Mouse (Mus musculus): Measurements from ENCODE around the gene Thegl.

Thegl gene

GRCm38 (mm10) chr5:77052616-77053015 lies 36.8 kb downstream of the Thegl start:
- no peak for DNase-seq (ENCODE audit: extremely low spot score)

DNA sequence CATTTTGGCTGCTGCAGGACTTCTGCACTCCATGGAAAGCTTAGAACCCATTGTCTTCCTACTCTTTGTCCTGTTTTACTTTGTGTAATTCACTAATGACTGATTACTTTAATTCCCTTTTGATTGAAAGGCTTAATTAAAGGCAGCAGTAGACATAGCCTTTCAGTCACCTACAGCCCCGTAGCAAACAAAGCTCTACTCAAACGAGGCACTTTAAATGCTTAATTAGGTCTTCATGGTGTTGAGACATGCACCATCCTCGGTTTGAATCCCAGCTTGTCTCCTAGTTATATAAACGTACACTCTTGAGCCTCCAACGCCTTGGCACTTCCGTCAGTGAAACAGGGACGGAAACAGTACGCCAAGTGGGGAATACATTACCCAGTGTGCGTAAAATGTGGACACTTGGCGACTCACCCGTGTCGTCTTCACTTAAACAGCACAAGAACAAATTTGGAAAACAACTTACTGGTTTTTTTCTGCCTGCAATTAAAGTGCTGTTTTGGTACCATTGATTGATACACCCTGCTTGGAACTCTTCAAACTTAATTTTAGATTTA lies 41.1 kb downstream of the Thegl start:
- DNase-seq (ENCODE audit: extremely low spot score) = no peak

GRCm38 (mm10) chr5:77060363-77060762 lies 44.5 kb downstream of the Thegl start:
- no peak for DNase-seq (ENCODE audit: extremely low spot score)

GRCm38 (mm10) chr5:77061372-77062038 lies 45.7 kb downstream of the Thegl start:
- DNase-seq (ENCODE audit: extremely low spot score) = peak; percentile 69

- DNase-seq (ENCODE audit: extremely low spot score) = no peak
Observed at GRCm38 (mm10) chr5:77067321-77067720, 51.5 kb downstream of the Thegl start.

GRCm38 (mm10) chr5:77070987-77071386 lies 55.2 kb downstream of the Thegl start:
- no peak for DNase-seq (ENCODE audit: extremely low spot score)

DNA sequence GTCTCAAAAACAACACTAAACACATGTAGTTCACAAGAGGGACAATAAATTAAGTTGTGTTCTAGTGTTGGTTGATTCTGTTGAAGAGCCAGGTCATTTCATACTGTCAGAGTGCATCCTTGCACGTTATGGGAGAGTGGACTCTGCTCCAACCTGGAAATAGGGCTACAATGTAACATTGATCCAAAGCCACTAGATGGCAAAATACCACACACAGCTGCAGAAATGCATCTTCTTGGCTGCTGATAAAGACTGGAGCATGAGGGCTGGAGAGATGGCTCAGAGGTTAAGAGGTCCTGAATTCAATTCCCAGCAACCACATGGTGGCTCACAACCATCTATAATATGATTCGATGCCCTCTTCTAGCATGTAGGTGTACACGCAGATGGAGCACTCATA lies 55.8 kb downstream of the Thegl start:
- no peak for DNase-seq (ENCODE audit: extremely low spot score)

DNA sequence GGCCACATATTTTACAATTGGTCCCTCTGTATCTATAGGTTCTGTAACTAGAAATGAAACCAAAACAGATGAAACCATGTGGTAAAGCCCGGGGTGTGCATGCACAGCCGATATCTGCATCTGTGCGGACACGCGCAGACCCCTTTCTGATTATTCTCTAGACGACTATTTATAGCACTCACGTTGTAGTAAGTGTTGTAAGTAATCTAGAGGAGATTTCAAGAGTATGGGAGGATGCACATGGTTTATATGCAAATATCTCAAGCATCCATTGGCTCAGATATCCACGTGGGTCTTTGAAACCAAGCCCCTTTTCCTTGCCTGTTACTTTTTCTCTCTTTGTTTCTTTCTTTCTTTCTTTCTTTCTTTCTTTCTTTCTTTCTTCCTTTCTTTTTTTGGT lies 58.0 kb downstream of the Thegl start:
- no peak for DNase-seq (ENCODE audit: extremely low spot score)

GRCm38 (mm10) chr5:77074914-77075313 lies 59.1 kb downstream of the Thegl start:
- no peak for DNase-seq (ENCODE audit: extremely low spot score)

DNA sequence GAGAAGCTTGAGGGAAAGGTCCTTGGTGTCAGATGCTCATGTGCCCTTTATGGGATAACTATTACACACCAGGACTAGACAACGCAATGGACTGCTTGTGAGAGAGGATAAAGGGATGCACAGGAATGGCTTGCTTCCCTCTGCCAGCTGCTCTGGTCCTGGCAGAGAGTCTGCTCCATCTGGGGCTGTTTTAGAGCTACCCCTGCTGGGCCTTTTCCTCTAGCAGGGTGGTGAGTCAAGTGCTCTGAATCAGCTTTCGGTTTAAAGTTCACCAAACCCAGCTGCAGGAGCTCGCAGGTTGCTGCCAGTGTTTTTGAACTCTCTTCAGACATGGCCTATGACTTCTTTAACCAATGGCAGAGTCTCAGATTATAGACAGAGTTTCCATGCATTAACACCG lies 60.1 kb downstream of the Thegl start:
- DNase-seq (ENCODE audit: extremely low spot score) = no peak

DNA sequence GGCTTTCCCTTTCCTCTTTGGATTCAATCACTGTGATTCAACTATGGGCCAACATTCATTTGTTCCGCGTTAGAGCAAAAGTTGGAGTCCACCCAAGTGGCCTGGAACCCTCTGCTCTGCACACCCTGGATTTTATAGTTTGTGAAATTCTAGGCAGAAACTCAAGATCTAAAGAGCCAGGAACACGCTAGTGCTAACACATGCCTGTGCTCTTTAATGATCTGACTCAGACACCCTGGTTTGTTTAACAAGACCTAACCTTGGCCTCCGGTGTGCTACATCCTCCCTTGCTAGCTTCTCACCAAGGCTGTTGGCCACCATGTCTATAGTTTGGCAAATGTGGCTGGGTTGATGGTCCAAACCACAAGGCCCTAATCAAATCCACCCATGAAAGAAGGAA lies 64.9 kb downstream of the Thegl start:
- no peak for DNase-seq (ENCODE audit: extremely low spot score)

GRCm38 (mm10) chr5:77082735-77083134 lies 66.9 kb downstream of the Thegl start:
- no peak for DNase-seq (ENCODE audit: extremely low spot score)

GRCm38 (mm10) chr5:77084418-77084817 lies 68.6 kb downstream of the Thegl start:
- DNase-seq (ENCODE audit: extremely low spot score) = no peak

DNA sequence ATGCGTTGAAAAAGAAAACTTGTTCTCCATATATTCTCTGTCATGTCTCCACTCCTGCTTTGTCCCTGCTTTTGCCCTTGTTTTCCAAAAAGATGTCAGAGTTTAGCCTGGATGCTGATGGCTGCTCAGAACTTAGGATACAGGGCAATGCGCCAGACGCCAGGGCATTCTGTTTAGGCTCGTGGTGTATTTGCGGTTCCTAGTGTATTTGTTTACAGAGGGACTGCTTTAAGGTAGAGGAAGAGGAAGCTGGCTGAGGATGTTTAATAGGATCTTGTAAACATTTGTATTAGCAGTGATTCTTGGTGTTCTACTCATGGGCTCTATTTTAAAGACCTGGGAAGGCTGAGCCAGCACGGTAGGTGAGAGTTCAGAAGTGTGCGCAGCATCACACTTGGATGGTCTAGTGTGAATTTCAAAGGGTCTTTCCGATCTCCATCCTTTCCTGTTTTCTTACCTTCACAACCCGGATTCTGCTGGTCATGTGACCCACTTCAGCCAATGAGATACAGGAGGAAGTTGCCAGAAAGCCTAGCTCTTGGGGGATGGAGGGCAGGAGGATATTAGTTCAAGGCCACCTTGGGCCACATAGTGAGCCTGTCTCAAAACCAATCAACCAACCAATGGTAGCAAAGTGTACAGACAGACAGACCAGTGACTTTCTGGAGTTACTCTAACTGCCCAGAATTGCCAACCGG lies 70.1 kb downstream of the Thegl start:
- DNase-seq (ENCODE audit: extremely low spot score) = no peak

- no peak for DNase-seq (ENCODE audit: extremely low spot score)
Observed at GRCm38 (mm10) chr5:77086541-77086940, 70.7 kb downstream of the Thegl start.

GRCm38 (mm10) chr5:77087122-77087521 lies 71.3 kb downstream of the Thegl start:
- no peak for DNase-seq (ENCODE audit: extremely low spot score)

- DNase-seq (ENCODE audit: extremely low spot score) = peak; percentile 69
Observed at GRCm38 (mm10) chr5:77089294-77089693, 73.5 kb downstream of the Thegl start.

DNA sequence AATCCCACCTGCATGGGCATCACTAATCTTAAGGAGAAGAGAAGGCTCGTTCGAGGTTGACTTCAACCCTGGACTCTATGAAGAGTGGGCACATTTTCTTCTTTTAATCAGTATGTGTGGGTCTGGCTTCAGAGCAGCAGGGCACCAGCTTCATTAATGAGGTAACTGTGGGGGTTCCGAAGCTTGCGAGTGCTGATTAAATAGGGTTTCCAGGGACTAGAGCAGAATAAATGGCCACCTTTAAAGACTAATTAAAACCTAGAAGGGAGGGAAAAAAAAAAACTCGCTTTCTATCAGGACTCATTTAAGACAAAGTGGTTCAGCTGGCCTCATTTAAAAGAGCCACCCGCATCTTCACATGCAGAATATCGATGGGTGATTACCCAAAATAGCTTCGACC lies 74.1 kb downstream of the Thegl start:
- DNase-seq (ENCODE audit: extremely low spot score) = no peak

- DNase-seq (ENCODE audit: extremely low spot score) = no peak
Observed at GRCm38 (mm10) chr5:77090521-77091096, 74.8 kb downstream of the Thegl start.

DNA sequence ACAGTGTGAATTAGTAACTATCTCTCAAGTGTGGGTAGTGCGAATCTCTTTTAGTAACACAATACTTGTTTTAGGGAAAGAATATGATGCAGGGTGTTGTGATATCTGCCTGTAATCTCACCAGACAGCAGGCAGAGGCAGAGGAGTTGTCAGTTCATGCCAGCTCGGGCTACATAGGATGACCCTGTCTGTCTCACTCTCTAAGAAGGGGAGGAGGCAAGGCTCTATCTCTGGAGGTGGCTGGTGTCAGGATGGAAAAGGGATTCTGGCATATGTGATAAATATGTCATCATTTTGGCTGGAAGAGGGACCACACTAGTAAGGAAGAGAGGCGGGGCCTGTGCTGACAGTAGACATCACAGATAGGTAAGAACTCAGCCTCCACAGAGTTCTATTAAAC lies 76.1 kb downstream of the Thegl start:
- no peak for DNase-seq (ENCODE audit: extremely low spot score)

DNA sequence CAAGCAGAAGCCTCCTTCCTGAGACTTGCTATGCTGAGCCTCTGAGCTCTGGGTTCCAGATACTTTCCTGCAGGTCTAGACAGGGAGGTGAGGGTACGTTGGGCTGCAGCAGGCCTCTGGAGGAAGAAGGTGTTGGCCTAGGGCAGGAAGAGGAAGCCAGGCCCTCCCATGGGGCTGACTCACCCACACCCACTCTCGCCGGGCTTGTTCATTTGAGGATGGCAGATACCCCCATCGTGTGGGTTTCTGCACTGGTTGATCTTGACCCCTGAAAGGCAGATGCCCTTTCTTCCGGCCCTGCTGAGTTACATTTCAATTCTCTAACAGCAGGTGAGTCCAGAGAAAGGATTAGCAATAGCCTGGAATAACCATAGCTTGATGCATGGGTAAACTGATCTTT lies 76.7 kb downstream of the Thegl start:
- DNase-seq (ENCODE audit: extremely low spot score) = no peak

GRCm38 (mm10) chr5:77093961-77094360 lies 78.1 kb downstream of the Thegl start:
- no peak for DNase-seq (ENCODE audit: extremely low spot score)

All from embryo, embryonic 9.5 days (tissue).